Mouse (Mus musculus): ENCODE data around the gene H6pd.
A peak's percentile ranks its signal among the peaks of the same experiment; 100 is the strongest.

The H6pd gene

GRCm38 (mm10) chr4:149979819-149980308 lies 29.0 kb downstream of the H6pd start:
- peak; percentile 62; the same call in 1 of the 2 replicates for ATAC-seq (ENCODE audit: insufficient number of reproducible peaks, low FRiP score, low TSS enrichment)

GRCm38 (mm10) chr4:149978820-149979219 lies 30.0 kb downstream of the H6pd start:
- no peak for ATAC-seq (ENCODE audit: insufficient number of reproducible peaks, low FRiP score, low TSS enrichment)

GRCm38 (mm10) chr4:149977801-149978544 lies 30.9 kb downstream of the H6pd start:
- ATAC-seq (ENCODE audit: insufficient number of reproducible peaks, low FRiP score, low TSS enrichment), result no peak

- no peak for ATAC-seq (ENCODE audit: insufficient number of reproducible peaks, low FRiP score, low TSS enrichment)
Observed at GRCm38 (mm10) chr4:149977181-149977580, 31.6 kb downstream of the H6pd start.

GRCm38 (mm10) chr4:149975730-149976254 lies 33.0 kb downstream of the H6pd start:
- ATAC-seq (ENCODE audit: insufficient number of reproducible peaks, low FRiP score, low TSS enrichment), result no peak

- ATAC-seq (ENCODE audit: insufficient number of reproducible peaks, low FRiP score, low TSS enrichment), result no peak
Observed at GRCm38 (mm10) chr4:149975291-149975690, 33.5 kb downstream of the H6pd start.

- ATAC-seq (ENCODE audit: insufficient number of reproducible peaks, low FRiP score, low TSS enrichment), result no peak
Observed at GRCm38 (mm10) chr4:149971393-149971792, 37.4 kb downstream of the H6pd start.

GRCm38 (mm10) chr4:149968526-149968925 lies 40.3 kb downstream of the H6pd start:
- no peak for ATAC-seq (ENCODE audit: insufficient number of reproducible peaks, low FRiP score, low TSS enrichment)

GRCm38 (mm10) chr4:149966963-149967362 lies 41.9 kb downstream of the H6pd start:
- no peak for ATAC-seq (ENCODE audit: insufficient number of reproducible peaks, low FRiP score, low TSS enrichment)

GRCm38 (mm10) chr4:149966252-149966651 lies 42.6 kb downstream of the H6pd start:
- no peak; the same call in 1 of the 2 replicates for ATAC-seq (ENCODE audit: insufficient number of reproducible peaks, low FRiP score, low TSS enrichment)

GRCm38 (mm10) chr4:149965672-149966071 lies 43.2 kb downstream of the H6pd start:
- no peak for ATAC-seq (ENCODE audit: insufficient number of reproducible peaks, low FRiP score, low TSS enrichment)

GRCm38 (mm10) chr4:149965242-149965641 lies 43.6 kb downstream of the H6pd start:
- ATAC-seq (ENCODE audit: insufficient number of reproducible peaks, low FRiP score, low TSS enrichment), result no peak

GRCm38 (mm10) chr4:149964770-149965169 lies 44.1 kb downstream of the H6pd start:
- no peak for ATAC-seq (ENCODE audit: insufficient number of reproducible peaks, low FRiP score, low TSS enrichment)

- no peak for ATAC-seq (ENCODE audit: insufficient number of reproducible peaks, low FRiP score, low TSS enrichment)
Observed at GRCm38 (mm10) chr4:149964285-149964684, 44.5 kb downstream of the H6pd start.

GRCm38 (mm10) chr4:149960391-149960790 lies 48.4 kb downstream of the H6pd start:
- ATAC-seq (ENCODE audit: insufficient number of reproducible peaks, low FRiP score, low TSS enrichment), result no peak

- no peak for ATAC-seq (ENCODE audit: insufficient number of reproducible peaks, low FRiP score, low TSS enrichment)
Observed at GRCm38 (mm10) chr4:149959816-149960215, 49.0 kb downstream of the H6pd start.

GRCm38 (mm10) chr4:149958566-149958965 lies 50.3 kb downstream of the H6pd start:
- ATAC-seq (ENCODE audit: insufficient number of reproducible peaks, low FRiP score, low TSS enrichment), result no peak

GRCm38 (mm10) chr4:149956048-149956447 lies 52.8 kb downstream of the H6pd start:
- ATAC-seq (ENCODE audit: insufficient number of reproducible peaks, low FRiP score, low TSS enrichment), result no peak

GRCm38 (mm10) chr4:149955631-149956030 lies 53.2 kb downstream of the H6pd start:
- ATAC-seq (ENCODE audit: insufficient number of reproducible peaks, low FRiP score, low TSS enrichment), result no peak

GRCm38 (mm10) chr4:149954893-149955439 lies 53.9 kb downstream of the H6pd start, which contains the start of gene Spsb1:
Spsb1 (minus strand) TSS chr4:149955043.
- ATAC-seq (ENCODE audit: insufficient number of reproducible peaks, low FRiP score, low TSS enrichment), result peak; percentile 73

- ATAC-seq (ENCODE audit: insufficient number of reproducible peaks, low FRiP score, low TSS enrichment), result no peak
Observed at GRCm38 (mm10) chr4:149953621-149954481, 55.0 kb downstream of the H6pd start.

Data from cerebellum, adult (tissue).